Mouse (Mus musculus): ENCODE results near the gene Rnase13. TPM values are rescaled to one million over a fixed set of nuclear protein-coding genes. Genes with fewer than 3 reads are reported as not detected.

The Rnase13 gene
- polyA plus RNA-seq, 1 experiment, result not detected

- TF ChIP-seq MYOD1 (IDR thresholded peaks at IDR 0.05; ENCODE audit: control insufficient read depth in 1 of 3, insufficient read length in 2 of 3, low read depth in 2 of 3) (no peak), POLR2AphosphoS2 (IDR thresholded peaks at IDR 0.05; ENCODE audit: insufficient read length, low read depth) (no peak), REST (IDR thresholded peaks at IDR 0.05; ENCODE audit: insufficient read depth, insufficient read length) (no peak), USF1 (IDR thresholded peaks at IDR 0.05; ENCODE audit: low read depth) (no peak), TCF12 (IDR thresholded peaks at IDR 0.05; ENCODE audit: insufficient read depth, poor library complexity, severe bottlenecking) (no peak), POLR2A (IDR thresholded peaks at IDR 0.05; ENCODE audit: insufficient read length, low read depth) (no peak), MYOG (IDR thresholded peaks at IDR 0.05; ENCODE audit: control insufficient read depth in 1 of 3, insufficient read depth in 1 of 3, insufficient read length in 2 of 3, low read depth in 2 of 3) (no peak), CEBPB (IDR thresholded peaks at IDR 0.05; ENCODE audit: insufficient read depth, poor library complexity, severe bottlenecking) (no peak), TCF3 (IDR thresholded peaks at IDR 0.05; ENCODE audit: insufficient read length, low read depth) (no peak), SRF (IDR thresholded peaks at IDR 0.05; ENCODE audit: control insufficient read depth, insufficient read length, low read depth) (no peak), E2F4 (IDR thresholded peaks at IDR 0.05; ENCODE audit: insufficient read depth) (no peak), MAX (IDR thresholded peaks at IDR 0.05; ENCODE audit: low read depth) (no peak)
- Histone ChIP-seq H3ac (ENCODE audit: control insufficient read depth, insufficient read length) (no peak overlapping the region), H3K79me2 (ENCODE audit: control insufficient read depth, insufficient read depth) (no peaks in the 10 kb centered on the region), H3K36me3 (ENCODE audit: control insufficient read depth, insufficient read depth) (no peaks in the 10 kb centered on the region), H3K4me2 (ENCODE audit: low read depth) (no peak overlapping the region), H3K27me3 (ENCODE audit: control insufficient read depth, insufficient read depth, insufficient read length) (no peaks in the 10 kb centered on the region), H3K4me3 (no peak overlapping the region)
These were observed 29.3 kb downstream of the Rnase13 start for GRCm38 (mm10) chr14:51893094-51893794.

GRCm38 (mm10) chr14:51892191-51892939, 30.2 kb downstream of the Rnase13 start, which contains the start of gene Slc39a2:
Slc39a2 (plus strand) TSS chr14:51892889.
- TF ChIP-seq POLR2AphosphoS2 (IDR thresholded peaks at IDR 0.05; ENCODE audit: insufficient read length, low read depth) (no peak), MYOG (IDR thresholded peaks at IDR 0.05; ENCODE audit: control insufficient read depth in 1 of 3, insufficient read depth in 1 of 3, insufficient read length in 2 of 3, low read depth in 2 of 3) (no peak)
- Histone ChIP-seq H3ac (ENCODE audit: control insufficient read depth, insufficient read length) (no peak within 1 kb of the TSS), H3K79me2 (ENCODE audit: control insufficient read depth, insufficient read depth) (no peaks in the 10 kb centered on the region), H3K36me3 (ENCODE audit: control insufficient read depth, insufficient read depth) (no peaks in the 10 kb centered on the region), H3K4me2 (ENCODE audit: low read depth) (no peak within 1 kb of the TSS), H3K27me3 (ENCODE audit: control insufficient read depth, insufficient read depth, insufficient read length) (no peaks in the 10 kb centered on the region), H3K4me3 (no peak within 1 kb of the TSS)

DNA sequence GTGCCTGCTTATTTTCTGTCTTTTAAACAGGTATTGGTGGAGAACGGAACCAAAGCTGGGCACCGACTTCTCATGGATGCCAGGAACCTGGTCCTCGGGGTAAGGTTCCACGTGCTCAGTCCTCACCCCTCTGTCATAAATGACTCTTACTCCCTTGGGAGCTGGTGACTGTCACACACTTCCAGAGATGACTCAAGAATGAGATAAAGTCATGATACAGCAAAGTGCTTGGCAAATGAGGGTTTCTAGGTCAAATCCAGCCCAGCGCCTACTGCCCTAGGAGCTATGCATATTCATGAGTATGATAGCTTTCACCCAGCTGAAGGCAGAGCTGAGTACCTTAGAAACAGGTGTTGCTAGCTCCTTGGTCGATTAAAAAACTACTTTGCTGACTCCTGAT, 32.7 kb downstream of the Rnase13 start:
- TF ChIP-seq POLR2AphosphoS2 (IDR thresholded peaks at IDR 0.05; ENCODE audit: insufficient read length, low read depth), result no peak
- TF ChIP-seq TCF3 (IDR thresholded peaks at IDR 0.05; ENCODE audit: insufficient read length, low read depth), result no peak
- TF ChIP-seq POLR2A (IDR thresholded peaks at IDR 0.05; ENCODE audit: insufficient read length, low read depth), result no peak
- no peak for TF ChIP-seq MAX (IDR thresholded peaks at IDR 0.05; ENCODE audit: low read depth)
- TF ChIP-seq SRF (IDR thresholded peaks at IDR 0.05; ENCODE audit: control insufficient read depth, insufficient read length, low read depth), result no peak
- no peak for TF ChIP-seq REST (IDR thresholded peaks at IDR 0.05; ENCODE audit: insufficient read depth, insufficient read length)
- TF ChIP-seq MYOG (IDR thresholded peaks at IDR 0.05; ENCODE audit: control insufficient read depth in 1 of 3, insufficient read depth in 1 of 3, insufficient read length in 2 of 3, low read depth in 2 of 3), result no peak
- no peak for TF ChIP-seq USF1 (IDR thresholded peaks at IDR 0.05; ENCODE audit: low read depth)
- TF ChIP-seq MYOD1 (IDR thresholded peaks at IDR 0.05; ENCODE audit: control insufficient read depth in 1 of 3, insufficient read length in 2 of 3, low read depth in 2 of 3), result no peak
- TF ChIP-seq TCF12 (IDR thresholded peaks at IDR 0.05; ENCODE audit: insufficient read depth, poor library complexity, severe bottlenecking), result no peak
- no peak for TF ChIP-seq E2F4 (IDR thresholded peaks at IDR 0.05; ENCODE audit: insufficient read depth)
- no peak for TF ChIP-seq CEBPB (IDR thresholded peaks at IDR 0.05; ENCODE audit: insufficient read depth, poor library complexity, severe bottlenecking)
- Histone ChIP-seq H3K27me3 (ENCODE audit: control insufficient read depth, insufficient read depth, insufficient read length) (no peaks in the 10 kb centered on the region), H3K36me3 (ENCODE audit: control insufficient read depth, insufficient read depth) (no peaks in the 10 kb centered on the region), H3K4me3 (no peak overlapping the region), H3K79me2 (ENCODE audit: control insufficient read depth, insufficient read depth) (peaks cover 6% of the 10 kb centered on the region), H3K4me2 (ENCODE audit: low read depth) (no peak overlapping the region), H3ac (ENCODE audit: control insufficient read depth, insufficient read length) (no peak overlapping the region)

DNA sequence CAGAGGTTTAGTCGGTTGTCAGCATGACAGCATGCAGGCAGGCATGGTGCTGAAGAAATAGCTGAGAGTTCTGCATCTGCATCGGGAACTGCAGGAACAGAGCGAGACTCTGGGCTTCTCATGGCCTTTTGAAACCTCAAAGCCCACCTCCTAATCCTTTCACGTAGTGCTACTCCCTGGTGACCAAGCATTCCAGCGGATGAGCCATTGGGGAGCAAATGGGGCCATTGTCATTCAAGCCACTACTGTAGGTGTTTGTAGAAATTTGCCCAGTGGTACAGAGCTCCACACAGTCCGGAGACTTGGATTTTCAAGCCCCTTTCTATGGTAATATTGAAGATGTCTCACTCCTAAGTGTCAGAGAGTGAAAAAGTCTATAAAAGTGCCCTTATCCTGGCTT, 36.5 kb downstream of the Rnase13 start:
- Histone ChIP-seq H3K36me3 (ENCODE audit: control insufficient read depth, insufficient read depth) (no peaks in the 10 kb centered on the region), H3K27me3 (ENCODE audit: control insufficient read depth, insufficient read depth, insufficient read length) (no peaks in the 10 kb centered on the region), H3K4me3 (no peak overlapping the region), H3K4me2 (ENCODE audit: low read depth) (peak overlapping the region; percentile 88), H3ac (ENCODE audit: control insufficient read depth, insufficient read length) (no peak overlapping the region), H3K79me2 (ENCODE audit: control insufficient read depth, insufficient read depth) (peaks cover 6% of the 10 kb centered on the region)
- TF ChIP-seq MYOG (IDR thresholded peaks at IDR 0.05; ENCODE audit: control insufficient read depth in 1 of 3, insufficient read depth in 1 of 3, insufficient read length in 2 of 3, low read depth in 2 of 3) (no peak), E2F4 (IDR thresholded peaks at IDR 0.05; ENCODE audit: insufficient read depth) (no peak), POLR2A (IDR thresholded peaks at IDR 0.05; ENCODE audit: insufficient read length, low read depth) (no peak), CEBPB (IDR thresholded peaks at IDR 0.05; ENCODE audit: insufficient read depth, poor library complexity, severe bottlenecking) (no peak), SRF (IDR thresholded peaks at IDR 0.05; ENCODE audit: control insufficient read depth, insufficient read length, low read depth) (no peak), MYOD1 (IDR thresholded peaks at IDR 0.05; ENCODE audit: control insufficient read depth in 1 of 3, insufficient read length in 2 of 3, low read depth in 2 of 3) (no peak), REST (IDR thresholded peaks at IDR 0.05; ENCODE audit: insufficient read depth, insufficient read length) (no peak), POLR2AphosphoS2 (IDR thresholded peaks at IDR 0.05; ENCODE audit: insufficient read length, low read depth) (no peak), TCF3 (IDR thresholded peaks at IDR 0.05; ENCODE audit: insufficient read length, low read depth) (no peak), TCF12 (IDR thresholded peaks at IDR 0.05; ENCODE audit: insufficient read depth, poor library complexity, severe bottlenecking) (no peak), USF1 (IDR thresholded peaks at IDR 0.05; ENCODE audit: low read depth) (no peak), MAX (IDR thresholded peaks at IDR 0.05; ENCODE audit: low read depth) (no peak)
